Mouse (Mus musculus) G1E (cell line): ENCODE results near the gene Dcaf5. TPM values are rescaled to one million over a fixed set of nuclear protein-coding genes. Genes with fewer than 3 reads are reported as not detected.

Experiments used
- ATAC-seq: 2 replicates; pipeline ENCODE4 v1.8.0; 2016; ENCODE audit warnings: mild to moderate bottlenecking; ENCODE audit not compliant: insufficient number of reproducible peaks, poor library complexity, low FRiP score, severe bottlenecking; ENCODE audit errors: extremely low read depth
- DNase-seq: peaks from one replicate; pipeline ENCODE4 v3.0.0; 2012; ENCODE audit warnings: low spot score
- H3K27me3 ChIP-seq: 2 replicates; pipeline ENCODE4 v1.6.1; 2012; ENCODE audit warnings: mild to moderate bottlenecking, low read length, inconsistent platforms; ENCODE audit not compliant: insufficient read depth
- H3K36me3 ChIP-seq: replicated peaks from 2 replicates; pipeline ENCODE3; 2012; ENCODE audit warnings: mild to moderate bottlenecking, inconsistent platforms
- H3K4me1 ChIP-seq: 2 replicates; pipeline ENCODE4 v1.6.1; 2012; ENCODE audit warnings: low read depth, low read length, inconsistent platforms, mixed read lengths; ENCODE audit not compliant: insufficient read depth
- H3K4me3 ChIP-seq: 2 replicates; pipeline ENCODE4 v1.5.1; 2012; ENCODE audit warnings: low read depth, mild to moderate bottlenecking, inconsistent platforms, low read length, moderate library complexity, mixed read lengths
- H3K9me3 ChIP-seq: replicated peaks from 2 replicates; pipeline ENCODE4 v1.6.1; 2012; ENCODE audit warnings: inconsistent platforms
- CTCF ChIP-seq: IDR thresholded peaks from 2 replicates; pipeline ENCODE4 v1.5.1; 2012; ENCODE audit warnings: low read depth, low read length, inconsistent platforms, mixed read lengths
- GATA1 ChIP-seq: IDR thresholded peaks from 2 replicates; pipeline ENCODE4 v1.6.1; 2012; ENCODE audit warnings: borderline replicate concordance, low read length, inconsistent platforms, mixed read lengths
- GATA2 ChIP-seq: IDR thresholded peaks from 2 replicates; pipeline ENCODE4 v1.6.1; 2012; ENCODE audit warnings: low read depth, low read length, inconsistent platforms, borderline replicate concordance
- POLR2AphosphoS5 ChIP-seq: IDR thresholded peaks from 2 replicates; pipeline ENCODE4 v1.6.1; 2012; ENCODE audit warnings: low read depth, low read length, inconsistent platforms; ENCODE audit not compliant: insufficient replicate concordance
- TAL1 ChIP-seq: conservative IDR thresholded peaks from 2 replicates; pipeline ENCODE4 v1.6.1; 2012; ENCODE audit warnings: low read depth, low read length, inconsistent platforms, mixed read lengths
- polyA plus RNA-seq: library from polyadenylated mRNA; stranded (reverse); fragments of >175 nt; gene quantifications from 2 replicates; pipeline ENCODE4 v1.2.3, GENCODE M21; 2012
- total RNA-seq, 2 experiments: library from RNA; stranded (forward) in 1 of 2; stranded (reverse) in 1 of 2; fragments of 200-1000 nt in 1 of 2; fragments of >200 nt in 1 of 2; fragmentation: Nextera tagmentation in 1 of 2; gene quantifications; 2 replicates each; pipeline ENCODE4 v1.2.3; 2014 to 2017

Gene Dcaf5
- total and polyA plus RNA-seq, 3 experiments, result 25.6 to 47.2 (median 26.7) TPM

DNA sequence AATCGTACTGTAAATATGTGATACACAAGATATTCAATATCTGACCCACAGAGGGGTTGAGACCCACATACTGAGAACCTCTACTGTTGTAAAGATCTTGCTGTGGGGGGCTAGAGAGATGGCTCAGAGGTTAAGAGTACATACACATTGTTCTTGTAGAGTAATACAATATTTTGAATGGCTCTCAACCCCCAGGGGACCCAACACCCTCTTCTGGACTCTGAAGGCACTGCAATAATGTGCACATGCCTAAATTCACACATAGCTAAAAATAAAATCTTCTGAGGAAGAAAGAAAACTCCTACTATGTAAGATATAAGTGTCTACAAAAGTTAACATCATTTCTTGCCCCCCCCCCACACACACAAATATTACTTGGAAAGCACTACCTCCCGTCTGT is 4.6 kb upstream of the Dcaf5 start:
- H3K4me3 ChIP-seq, result no peak overlapping the region
- no peaks in the 10 kb centered on the region for H3K9me3 ChIP-seq
- H3K4me1 ChIP-seq, result peaks cover 11% of the 10 kb centered on the region
- DNase-seq (no peak), ATAC-seq (no peak)
- H3K27me3 ChIP-seq, result peaks cover 19% of the 10 kb centered on the region
- TF ChIP-seq TAL1 (no peak), CTCF (0 out of 2 replicates have a peak, but pooled peaks have one; percentile 16)
- no peaks in the 10 kb centered on the region for H3K36me3 ChIP-seq

- no peak for ATAC-seq
- H3K9me3 ChIP-seq, result no peaks in the 10 kb centered on the region
- peak overlapping the region; percentile 86 for H3K4me3 ChIP-seq
- H3K27me3 ChIP-seq, result peaks cover 6% of the 10 kb centered on the region
- DNase-seq, result no peak
- peaks cover 27% of the 10 kb centered on the region for H3K4me1 ChIP-seq
- no peak for TF ChIP-seq POLR2AphosphoS5
- no peak for TF ChIP-seq TAL1
- no peak for TF ChIP-seq CTCF
- TF ChIP-seq GATA1, result no peak
- no peak for TF ChIP-seq GATA2
- peaks cover 13% of the 10 kb centered on the region for H3K36me3 ChIP-seq
These were observed 762 bp upstream of the Dcaf5 start for GRCm38 (mm10) chr12:80437051-80437675.

GRCm38 (mm10) chr12:80435887-80436286 is 514 bp downstream of the Dcaf5 start:
- ATAC-seq, result no peak
- Histone ChIP-seq H3K4me1 (peaks cover 27% of the 10 kb centered on the region), H3K9me3 (no peaks in the 10 kb centered on the region), H3K4me3 (peak overlapping the region; percentile 86), H3K27me3 (peaks cover 3% of the 10 kb centered on the region), H3K36me3 (peaks cover 26% of the 10 kb centered on the region)
- no peak for TF ChIP-seq CTCF
- no peak for TF ChIP-seq GATA1
- TF ChIP-seq TAL1, result no peak
- TF ChIP-seq POLR2AphosphoS5, result no peak
- TF ChIP-seq GATA2, result no peak
- peak; percentile 52 for DNase-seq

DNA sequence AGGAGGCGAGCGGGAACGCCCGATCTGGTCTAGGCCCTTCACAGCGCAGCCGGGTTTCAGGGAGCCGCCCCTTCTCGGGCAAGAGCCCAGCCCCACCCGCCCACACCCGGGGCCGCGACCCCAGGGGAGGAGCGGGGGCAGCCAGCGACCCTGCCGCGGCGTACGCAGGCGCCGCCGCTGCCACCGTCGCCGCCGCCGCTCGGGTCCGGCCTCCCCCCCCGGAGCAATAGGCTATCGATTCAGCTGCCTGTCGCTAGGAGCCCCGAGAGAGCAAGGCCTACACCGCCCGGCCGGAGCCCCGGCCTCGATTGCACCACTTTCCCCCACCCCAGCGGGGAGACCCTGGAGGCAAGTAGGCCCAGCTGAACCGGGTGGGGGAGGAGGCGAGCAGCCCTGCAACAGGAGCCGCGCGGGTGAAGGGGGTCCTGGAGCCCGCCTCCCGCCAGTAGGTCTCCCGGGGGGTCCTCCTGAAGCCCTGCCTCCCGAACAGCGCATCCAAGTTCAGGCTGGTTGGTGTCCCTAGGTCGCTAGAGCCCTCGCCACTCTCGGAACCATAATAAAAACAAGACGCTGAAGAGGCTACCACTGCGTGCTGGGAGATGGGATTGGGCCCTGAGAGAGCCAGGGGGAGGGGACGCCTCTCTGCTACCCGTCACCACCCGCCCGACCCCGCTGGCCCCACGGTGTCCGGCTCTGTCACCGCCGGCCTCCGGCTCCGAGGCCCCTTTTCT is 1.3 kb downstream of the Dcaf5 start:
- peaks cover 3% of the 10 kb centered on the region for H3K27me3 ChIP-seq
- peaks cover 33% of the 10 kb centered on the region for H3K36me3 ChIP-seq
- DNase-seq (peak; percentile 78), ATAC-seq (peak; percentile 28; the same call in 1 of the 2 replicates)
- H3K9me3 ChIP-seq, result no peaks in the 10 kb centered on the region
- H3K4me3 ChIP-seq, result peak overlapping the region; percentile 86
- TF ChIP-seq CTCF (no peak), GATA2 (no peak), GATA1 (no peak), TAL1 (no peak), POLR2AphosphoS5 (no peak)
- peaks cover 27% of the 10 kb centered on the region for H3K4me1 ChIP-seq

DNA sequence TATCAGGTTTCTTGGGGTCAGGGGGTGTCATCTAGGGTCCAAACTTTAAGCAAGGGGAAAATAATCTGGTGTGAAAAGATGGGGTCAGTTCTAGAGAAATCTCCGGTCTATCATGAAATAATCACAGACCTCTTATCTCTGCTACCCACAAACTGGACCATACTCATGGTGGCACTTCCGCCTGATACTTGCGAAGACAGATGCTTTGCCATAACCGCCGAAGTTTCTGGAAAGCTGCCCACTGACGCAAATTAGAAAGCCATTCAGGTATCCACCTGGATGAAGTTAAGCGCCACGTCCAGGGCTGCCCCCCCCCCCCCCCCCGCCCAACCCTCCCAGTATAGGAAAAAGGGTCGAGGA is 1.8 kb downstream of the Dcaf5 start:
- H3K36me3 ChIP-seq, result peaks cover 37% of the 10 kb centered on the region
- no peaks in the 10 kb centered on the region for H3K9me3 ChIP-seq
- TF ChIP-seq GATA2, result no peak
- 0 out of 2 replicates have a peak, but pooled peaks have one; percentile 8 for TF ChIP-seq TAL1
- ATAC-seq, result no peak
- H3K4me1 ChIP-seq, result peaks cover 27% of the 10 kb centered on the region
- H3K27me3 ChIP-seq, result no peaks in the 10 kb centered on the region
- H3K4me3 ChIP-seq, result peak overlapping the region; percentile 86
- DNase-seq, result no peak

GRCm38 (mm10) chr12:80433266-80433665 is 3.1 kb downstream of the Dcaf5 start:
- peaks cover 27% of the 10 kb centered on the region for H3K4me1 ChIP-seq
- no peak overlapping the region for H3K4me3 ChIP-seq
- H3K36me3 ChIP-seq, result peaks cover 46% of the 10 kb centered on the region
- TF ChIP-seq TAL1 (no peak), GATA2 (no peak), GATA1 (no peak), CTCF (no peak), POLR2AphosphoS5 (no peak)
- no peaks in the 10 kb centered on the region for H3K9me3 ChIP-seq
- no peaks in the 10 kb centered on the region for H3K27me3 ChIP-seq
- DNase-seq, result no peak
- ATAC-seq, result no peak
